ENCODE assay signal across 9 mouse cellular contexts in genomic region chr7:125674916-125675315, GRCm38 (mm10). TPM values are rescaled to one million over a fixed set of nuclear protein-coding genes. Genes with fewer than 3 reads are reported as not detected.
DNase-seq lines count a peak whose midpoint lies in the region; ATAC-seq lines count a peak whose summit lies in the region.
"Had no signal": no experiment of that assay in that cellular context is flagged by ENCODE, and none has a peak within 500 bp of the region (broad histone marks: within the 10 kb centered on the region; RNA-seq: fewer than 3 reads in every experiment).

No protein-coding gene starts in this region.

- H3K4me3 ChIP-seq in hindbrain, embryonic 14.5 days (replicated peaks; ENCODE audit: low read length), result no peak overlapping the region
- H3K4me3 ChIP-seq in hindbrain, embryonic 12.5 days, result no peak overlapping the region
- H3K4me3 ChIP-seq: megakaryocyte, embryonic 14.5 days had no signal

- DNase-seq in hindbrain, embryonic 14.5 days (ENCODE audit: low spot score), result peak; percentile 73
- DNase-seq in B cell, adult 2 months, result peak; percentile 70 to 72
- DNase-seq in Muller cell, postnatal 12 days (ENCODE audit: inconsistent ontology term), result peak; percentile 4
- DNase-seq in kidney, postnatal 25 days, result peak; percentile 38 to 72
- peak; percentile 54 for DNase-seq in mesoderm, embryonic 11.5 days (ENCODE audit: low read depth, low spot score)

- peaks cover 100% of the 10 kb centered on the region for H3K36me3 ChIP-seq in hindbrain, embryonic 14.5 days (replicated peaks; ENCODE audit: control insufficient read depth, insufficient read depth)
- H3K36me3 ChIP-seq in hindbrain, embryonic 12.5 days, result peaks cover 98% of the 10 kb centered on the region

- no peak for ATAC-seq in hindbrain, embryonic 14.5 days (ENCODE audit: low FRiP score)
- ATAC-seq in hindbrain, embryonic 12.5 days (ENCODE audit: low FRiP score), result no peak
- peak; percentile 70 for ATAC-seq in common myeloid progenitor, adult 5-6 weeks (replicated peaks; ENCODE audit: low read depth, poor library complexity, severe bottlenecking)
- ATAC-seq in inflammation-experienced regulatory T-cells, adult 6 months, result no peak

- no peak overlapping the region for H3K4me2 ChIP-seq in hindbrain, embryonic 14.5 days (replicated peaks)
- H3K4me2 ChIP-seq in hindbrain, embryonic 12.5 days (replicated peaks), result no peak overlapping the region

- 86% methylated on average over 2 of the region's 2 CpGs for WGBS in hindbrain, embryonic 14.5 days
- WGBS in hindbrain, embryonic 12.5 days, result 77% methylated on average over 2 of the region's 2 CpGs

- H3K27ac ChIP-seq in hindbrain, embryonic 14.5 days, result no peak overlapping the region
- H3K27ac ChIP-seq in hindbrain, embryonic 12.5 days, result no peak overlapping the region

- H3K9me3 ChIP-seq in hindbrain, embryonic 14.5 days (ENCODE audit: control insufficient read depth, low read length), result no peaks in the 10 kb centered on the region
- no peaks in the 10 kb centered on the region for H3K9me3 ChIP-seq in hindbrain, embryonic 12.5 days (replicated peaks)
- H3K9me3 ChIP-seq: megakaryocyte, embryonic 14.5 days had no signal

- no peak overlapping the region for H3K9ac ChIP-seq in hindbrain, embryonic 14.5 days
- no peak overlapping the region for H3K9ac ChIP-seq in hindbrain, embryonic 12.5 days

- H3K4me1 ChIP-seq in hindbrain, embryonic 14.5 days (replicated peaks; ENCODE audit: control insufficient read depth, insufficient read depth, low read length), result no peaks in the 10 kb centered on the region
- no peaks in the 10 kb centered on the region for H3K4me1 ChIP-seq in hindbrain, embryonic 12.5 days

- H3K27me3 ChIP-seq in hindbrain, embryonic 14.5 days (ENCODE audit: control insufficient read depth, insufficient read depth, low read length), result no peaks in the 10 kb centered on the region
- no peaks in the 10 kb centered on the region for H3K27me3 ChIP-seq in hindbrain, embryonic 12.5 days
- H3K27me3 ChIP-seq: megakaryocyte, embryonic 14.5 days had no signal

RNA-seq across cellular contexts. Expression of gene Gtf3c1, which starts 32.7 kb away (rescaled TPM):
- 33.7 and 34.8 TPM in 2 replicates for polyA plus RNA-seq in hindbrain, embryonic 14.5 days (2014; fragmentation: Nextera tagmentation; extraction: Ambion mirVana)
- 51.0 and 52.0 TPM in 2 replicates for polyA plus RNA-seq in hindbrain, embryonic 12.5 days (2016; fragmentation: Nextera tagmentation; extraction: Ambion mirVana)
- 33.7 and 52.9 TPM in 2 replicates for total RNA-seq in common myeloid progenitor, adult 5-6 weeks (2017)
- 10 to 100 TPM; 17.1 to 27.4 (median 23.4) TPM for polyA plus RNA-seq in inflammation-experienced regulatory T-cells, adult 6 months (2017; shearing (Covaris generic))

RNA-seq across cellular contexts. Expression of gene D430042O09Rik, which starts 32.8 kb away (rescaled TPM):
- polyA plus RNA-seq in hindbrain, embryonic 14.5 days (2014; fragmentation: Nextera tagmentation; extraction: Ambion mirVana), result 7.2 and 7.3 TPM in 2 replicates
- polyA plus RNA-seq in hindbrain, embryonic 12.5 days (2016; fragmentation: Nextera tagmentation; extraction: Ambion mirVana), result 11.3 and 15.0 TPM in 2 replicates
- total RNA-seq in common myeloid progenitor, adult 5-6 weeks (2017), result 8.6 and 13.2 TPM in 2 replicates
- 1 to 10 TPM; 5.2 to 6.0 (median 5.6) TPM for polyA plus RNA-seq in inflammation-experienced regulatory T-cells, adult 6 months (2017; shearing (Covaris generic))

Comparison
In these comparisons a context has a peak if more than half of its experiments do, and no peak if none do; other contexts are left out.
1. DNase-seq: peak in every context shown above with its lines; median percentile 73 in hindbrain, embryonic 14.5 days; 71 in B cell, adult 2 months; 55 in kidney, postnatal 25 days; 54 in mesoderm, embryonic 11.5 days; 4 in Muller cell, postnatal 12 days.